Mouse (Mus musculus) G1E (cell line): ENCODE results near the gene Gm44965.

Source experiments
- CTCF ChIP-seq: IDR thresholded peaks from 2 replicates; pipeline ENCODE4 v1.5.1; 2012; ENCODE audit warnings: low read depth, low read length, inconsistent platforms, mixed read lengths
- GATA1 ChIP-seq: IDR thresholded peaks from 2 replicates; pipeline ENCODE4 v1.6.1; 2012; ENCODE audit warnings: borderline replicate concordance, low read length, inconsistent platforms, mixed read lengths

GRCm38 (mm10) chr6:48610657-48611056 is 16.9 kb downstream of the Gm44965 start:
- no peak for TF ChIP-seq CTCF
- no peak for TF ChIP-seq GATA1
